Comparison of ENCODE assay signal across 35 mouse cellular contexts in genomic region chr8:22019498-22019897, GRCm38 (mm10). TPM values are rescaled to one million over a fixed set of nuclear protein-coding genes. Genes with fewer than 3 reads are reported as not detected.
DNase-seq lines count a peak whose midpoint lies in the region; ATAC-seq and TF ChIP-seq lines count a peak whose summit lies in the region.
"Had no signal": no experiment of that assay in that cellular context is flagged by ENCODE, and none has a peak within 500 bp of the region (broad histone marks: within the 10 kb centered on the region; RNA-seq: fewer than 3 reads in every experiment).

No protein-coding gene starts in this region.

- no peak for DNase-seq in liver
- DNase-seq in lung, postnatal 25 days (ENCODE audit: low spot score), result peak; percentile 31
- no peak for DNase-seq in lung, adult 2 months
- DNase-seq in stomach, postnatal 0 days (ENCODE audit: low spot score), result peak; percentile 49
- DNase-seq in hindbrain, embryonic 10.5 days (ENCODE audit: low spot score), result no peak
- DNase-seq in adrenal gland, postnatal 4 days (ENCODE audit: low spot score in 2 of 2), result no peak
- DNase-seq: adrenal gland, postnatal 10 days; B cell, adult 2 months; cerebellum, adult 11 months; cerebellum, adult 2 months; cerebellum, adult 9-11 months; cerebellum, postnatal 25 days; gastrocnemius, postnatal 36 days; heart, adult 2 months; heart, postnatal 14 days; heart, postnatal 4 days had no signal

- no peak overlapping the region for H3K27ac ChIP-seq in liver, embryonic 16.5 days (ENCODE audit: low read length)
- no peak overlapping the region for H3K27ac ChIP-seq in stomach, embryonic 14.5 days (ENCODE audit: low read length)
- H3K27ac ChIP-seq in stomach, postnatal 0 days (replicated peaks), result no peak overlapping the region
- no peak overlapping the region for H3K27ac ChIP-seq in hindbrain, embryonic 10.5 days
- H3K27ac ChIP-seq: embryonic facial prominence, embryonic 12.5 days; embryonic facial prominence, embryonic 15.5 days; forebrain, embryonic 12.5 days; forebrain, embryonic 15.5 days; heart, adult 2 months; heart, embryonic 10.5 days; heart, embryonic 13.5 days; hindbrain, embryonic 12.5 days; hindbrain, embryonic 15.5 days had no signal

- H3K4me2 ChIP-seq in liver, embryonic 16.5 days (ENCODE audit: low read depth, low read length), result no peak overlapping the region
- no peak overlapping the region for H3K4me2 ChIP-seq in stomach, embryonic 14.5 days (replicated peaks; ENCODE audit: low read depth, low read length)
- H3K4me2 ChIP-seq in stomach, postnatal 0 days (replicated peaks; ENCODE audit: low read depth), result no peak overlapping the region
- H3K4me2 ChIP-seq: embryonic facial prominence, embryonic 12.5 days; embryonic facial prominence, embryonic 15.5 days; forebrain, embryonic 12.5 days; forebrain, embryonic 15.5 days; heart, embryonic 13.5 days; hindbrain, embryonic 12.5 days; hindbrain, embryonic 15.5 days had no signal

- no peaks in the 10 kb centered on the region for H3K9me3 ChIP-seq in liver, embryonic 16.5 days (replicated peaks; ENCODE audit: control insufficient read depth, low read length)
- no peaks in the 10 kb centered on the region for H3K9me3 ChIP-seq in stomach, embryonic 14.5 days (ENCODE audit: control insufficient read depth, low read depth, low read length)
- no peaks in the 10 kb centered on the region for H3K9me3 ChIP-seq in stomach, postnatal 0 days (ENCODE audit: control insufficient read depth, low read length)
- H3K9me3 ChIP-seq in hindbrain, embryonic 10.5 days, result no peaks in the 10 kb centered on the region
- H3K9me3 ChIP-seq: embryonic facial prominence, embryonic 12.5 days; embryonic facial prominence, embryonic 15.5 days; forebrain, embryonic 12.5 days; forebrain, embryonic 15.5 days; G1E; heart, embryonic 10.5 days; heart, embryonic 13.5 days; hindbrain, embryonic 12.5 days; hindbrain, embryonic 15.5 days had no signal

- no peak overlapping the region for H3K9ac ChIP-seq in liver, embryonic 16.5 days (ENCODE audit: low read depth, low read length)
- no peak overlapping the region for H3K9ac ChIP-seq in stomach, embryonic 14.5 days (replicated peaks; ENCODE audit: low read depth, low read length)
- H3K9ac ChIP-seq in stomach, postnatal 0 days (ENCODE audit: low read length), result no peak overlapping the region
- H3K9ac ChIP-seq: embryonic facial prominence, embryonic 12.5 days; embryonic facial prominence, embryonic 15.5 days; forebrain, embryonic 12.5 days; forebrain, embryonic 15.5 days; heart, embryonic 13.5 days; hindbrain, embryonic 12.5 days; hindbrain, embryonic 15.5 days had no signal

- H3K36me3 ChIP-seq in liver, embryonic 16.5 days (ENCODE audit: control insufficient read depth, insufficient read depth), result peaks cover 4% of the 10 kb centered on the region; the same call in 1 of the 2 replicates
- no peaks in the 10 kb centered on the region for H3K36me3 ChIP-seq in stomach, embryonic 14.5 days (ENCODE audit: control insufficient read depth, insufficient read depth, low read length)
- no peaks in the 10 kb centered on the region for H3K36me3 ChIP-seq in stomach, postnatal 0 days (ENCODE audit: control insufficient read depth, insufficient read depth, low read length)
- H3K36me3 ChIP-seq in hindbrain, embryonic 10.5 days, result no peaks in the 10 kb centered on the region
- H3K36me3 ChIP-seq: embryonic facial prominence, embryonic 12.5 days; embryonic facial prominence, embryonic 15.5 days; forebrain, embryonic 12.5 days; forebrain, embryonic 15.5 days; heart, embryonic 10.5 days; heart, embryonic 13.5 days; hindbrain, embryonic 12.5 days; hindbrain, embryonic 15.5 days had no signal

- TF ChIP-seq CTCF in lung, adult 2 months (IDR thresholded peaks at IDR 0.05; ENCODE audit: insufficient read depth, low read length), result no peak
- TF ChIP-seq CTCF in stomach, postnatal 0 days (IDR thresholded peaks at IDR 0.05; ENCODE audit: low read depth), result no peak

- no peaks in the 10 kb centered on the region for H3K27me3 ChIP-seq in liver, embryonic 16.5 days (ENCODE audit: control insufficient read depth, insufficient read depth, low read depth, low read length)
- H3K27me3 ChIP-seq in stomach, embryonic 14.5 days (ENCODE audit: control insufficient read depth, insufficient read depth, low read length), result no peaks in the 10 kb centered on the region
- no peaks in the 10 kb centered on the region for H3K27me3 ChIP-seq in stomach, postnatal 0 days (ENCODE audit: control insufficient read depth, insufficient read depth, low read length)
- H3K27me3 ChIP-seq in hindbrain, embryonic 10.5 days (ENCODE audit: insufficient read depth, poor library complexity, severe bottlenecking), result no peaks in the 10 kb centered on the region
- H3K27me3 ChIP-seq: embryonic facial prominence, embryonic 12.5 days; embryonic facial prominence, embryonic 15.5 days; forebrain, embryonic 15.5 days; heart, embryonic 13.5 days; hindbrain, embryonic 12.5 days; hindbrain, embryonic 15.5 days had no signal

- H3K4me1 ChIP-seq in liver, embryonic 16.5 days (ENCODE audit: control insufficient read depth, low read depth, low read length), result no peaks in the 10 kb centered on the region
- H3K4me1 ChIP-seq in lung, adult 2 months (ENCODE audit: control insufficient read depth, insufficient read depth, low read length), result peaks cover 5% of the 10 kb centered on the region; the same call in 1 of the 2 replicates
- no peaks in the 10 kb centered on the region for H3K4me1 ChIP-seq in stomach, embryonic 14.5 days (ENCODE audit: control insufficient read depth, insufficient read depth, low read length)
- no peaks in the 10 kb centered on the region for H3K4me1 ChIP-seq in stomach, postnatal 0 days (replicated peaks; ENCODE audit: control insufficient read depth, insufficient read depth)
- no peaks in the 10 kb centered on the region for H3K4me1 ChIP-seq in hindbrain, embryonic 10.5 days (replicated peaks)
- H3K4me1 ChIP-seq: embryonic facial prominence, embryonic 12.5 days; embryonic facial prominence, embryonic 15.5 days; forebrain, embryonic 12.5 days; forebrain, embryonic 15.5 days; heart, embryonic 10.5 days; heart, embryonic 13.5 days; hindbrain, embryonic 12.5 days; hindbrain, embryonic 15.5 days had no signal

- no peak overlapping the region for H3K4me3 ChIP-seq in liver, embryonic 16.5 days (ENCODE audit: low read depth, low read length)
- H3K4me3 ChIP-seq in lung, adult 2 months (replicated peaks; ENCODE audit: extremely low read depth, low read depth, low read length), result no peak overlapping the region
- no peak overlapping the region for H3K4me3 ChIP-seq in stomach, embryonic 14.5 days (ENCODE audit: low read depth, low read length)
- no peak overlapping the region for H3K4me3 ChIP-seq in stomach, postnatal 0 days (ENCODE audit: low read depth, low read length)
- H3K4me3 ChIP-seq in hindbrain, embryonic 10.5 days, result no peak overlapping the region
- H3K4me3 ChIP-seq: embryonic facial prominence, embryonic 12.5 days; embryonic facial prominence, embryonic 15.5 days; forebrain, embryonic 12.5 days; forebrain, embryonic 15.5 days; heart, adult 2 months; heart, embryonic 10.5 days; heart, embryonic 13.5 days; hindbrain, embryonic 12.5 days; hindbrain, embryonic 15.5 days had no signal

- no peak for TF ChIP-seq EP300 in stomach, postnatal 0 days (optimal IDR thresholded peaks at IDR 0.05)

- TF ChIP-seq POLR2A in lung, adult 2 months (IDR thresholded peaks at IDR 0.05; ENCODE audit: borderline replicate concordance, extremely low read depth, low read depth, low read length), result no peak

- 72% methylated on average over 5 of the region's 5 CpGs for WGBS in liver, embryonic 16.5 days (ENCODE audit: insufficient replicate concordance)
- WGBS in lung, adult 2 months, result 60% methylated on average over 5 of the region's 5 CpGs
- WGBS in stomach, embryonic 14.5 days, result 68% methylated on average over 5 of the region's 5 CpGs
- 52% methylated on average over 5 of the region's 5 CpGs for WGBS in stomach, postnatal 0 days
- WGBS in hindbrain, embryonic 10.5 days, result 89% methylated on average over 5 of the region's 5 CpGs

- ATAC-seq in liver, embryonic 16.5 days (ENCODE audit: low read depth), result peak; percentile 9; the same call in 1 of the 2 replicates
- peak; percentile 48; the same call in 1 of the 2 replicates for ATAC-seq in stomach, embryonic 14.5 days (ENCODE audit: insufficient number of reproducible peaks, insufficient read depth, low FRiP score, low read depth)
- peak; percentile 79 for ATAC-seq in stomach, postnatal 0 days (ENCODE audit: low FRiP score, low TSS enrichment)
- ATAC-seq: forebrain, embryonic 15.5 days; Patski had no signal

RNA-seq across cellular contexts. Expression of gene Atp7b, which starts 40.6 kb away (rescaled TPM):
- 12.8 and 14.1 TPM in 2 replicates for polyA plus RNA-seq in liver, embryonic 16.5 days (2015; fragmentation: Nextera tagmentation; extraction: Ambion mirVana)
- polyA plus RNA-seq in lung, adult 2 months (2012; rRNA removed), result 20.0 and 21.5 TPM in 2 replicates
- 8.1 and 10.0 TPM in 2 replicates for polyA plus RNA-seq in stomach, embryonic 14.5 days (2014; fragmentation: Nextera tagmentation; extraction: Ambion mirVana)
- 5.1 and 5.9 TPM in 2 replicates for polyA plus RNA-seq in stomach, postnatal 0 days (2015; fragmentation: Nextera tagmentation; extraction: Ambion mirVana)
- 2.5 TPM in 2 replicates for polyA plus RNA-seq in hindbrain, embryonic 10.5 days (2016; fragmentation: Nextera tagmentation; extraction: Ambion mirVana)
- total RNA-seq in adrenal gland, postnatal 4 days (2021), result 1 to 10 TPM; 2.7 to 4.5 TPM

RNA-seq across cellular contexts. Expression of gene Alg11, which starts 41.0 kb away (rescaled TPM):
- polyA plus RNA-seq in liver, embryonic 16.5 days (2015; fragmentation: Nextera tagmentation; extraction: Ambion mirVana), result 11.0 TPM in 2 replicates
- polyA plus RNA-seq in lung, adult 2 months (2012; rRNA removed), result 3.8 and 5.7 TPM in 2 replicates
- polyA plus RNA-seq in stomach, embryonic 14.5 days (2014; fragmentation: Nextera tagmentation; extraction: Ambion mirVana), result 37.0 and 40.3 TPM in 2 replicates
- 14.6 and 16.1 TPM in 2 replicates for polyA plus RNA-seq in stomach, postnatal 0 days (2015; fragmentation: Nextera tagmentation; extraction: Ambion mirVana)
- polyA plus RNA-seq in hindbrain, embryonic 10.5 days (2016; fragmentation: Nextera tagmentation; extraction: Ambion mirVana), result 30.3 and 34.4 TPM in 2 replicates
- 10 to 100 TPM; 37.6 to 42.0 TPM for total RNA-seq in adrenal gland, postnatal 4 days (2021)

RNA-seq across cellular contexts. Expression of gene Ccdc70, which starts 49.9 kb away (rescaled TPM):
- polyA plus RNA-seq in liver, embryonic 16.5 days (2015; fragmentation: Nextera tagmentation; extraction: Ambion mirVana), result not detected in 2 replicates
- not detected in 2 replicates for polyA plus RNA-seq in lung, adult 2 months (2012; rRNA removed)
- not detected in 2 replicates for polyA plus RNA-seq in stomach, embryonic 14.5 days (2014; fragmentation: Nextera tagmentation; extraction: Ambion mirVana)
- polyA plus RNA-seq in stomach, postnatal 0 days (2015; fragmentation: Nextera tagmentation; extraction: Ambion mirVana), result not detected in 2 replicates
- not detected in 2 replicates for polyA plus RNA-seq in hindbrain, embryonic 10.5 days (2016; fragmentation: Nextera tagmentation; extraction: Ambion mirVana)
- not detected for total RNA-seq in adrenal gland, postnatal 4 days (2021)
- total RNA-seq: adrenal gland, adult 18-20 months; adrenal gland, postnatal 10 days; adrenal gland, postnatal 36 days; CH12.LX; common myeloid progenitor, adult 5-6 weeks; G1E; gastrocnemius, adult 8-10 months; gastrocnemius, postnatal 36 days; granulocyte monocyte progenitor cell, adult 5-6 weeks; heart, adult 2 months; heart, postnatal 14 days; heart, postnatal 4 days had no signal
- polyA plus RNA-seq: cerebellum, adult 2 months; embryonic facial prominence, embryonic 12.5 days; embryonic facial prominence, embryonic 15.5 days; forebrain, embryonic 12.5 days; forebrain, embryonic 15.5 days; G1E; heart, adult 2 months; heart, embryonic 10.5 days; heart, embryonic 13.5 days; heart, embryonic 16.5 days; hindbrain, embryonic 12.5 days; hindbrain, embryonic 15.5 days; Patski had no signal

Comparison
In these comparisons a context has a peak if more than half of its experiments do, and no peak if none do; other contexts are left out.
1. DNase-seq: peak in lung, postnatal 25 days (single experiment) and stomach, postnatal 0 days (single experiment); none in liver (single experiment), lung, adult 2 months (single experiment), hindbrain, embryonic 10.5 days (single experiment) and adrenal gland, postnatal 4 days (0 of 2).
2. ATAC-seq: peak in every context shown above with its lines; median percentile 79 in stomach, postnatal 0 days; 48 in stomach, embryonic 14.5 days; 9 in liver, embryonic 16.5 days.